Mouse (Mus musculus): ENCODE results near the gene Dnah9.

- no peak for TF ChIP-seq POLR2A (IDR thresholded peaks at IDR 0.05; ENCODE audit: borderline replicate concordance, extremely low read depth, insufficient read depth, insufficient read length, poor library complexity, severe bottlenecking)
- no peak for TF ChIP-seq CTCF (IDR thresholded peaks at IDR 0.05; ENCODE audit: borderline replicate concordance, extremely low read depth, insufficient read depth, insufficient read length)
These were observed 192.5 kb downstream of the Dnah9 start for GRCm38 (mm10) chr11:65975871-65976270.
